Mouse (Mus musculus) lung, postnatal 0 days (tissue): ENCODE measurements at regions not wholly inside any gene's neighbourhood (a gene's known extent, or its start where the extent isn't known, plus 50 kb on each side); places are given as distances from the start of the nearest gene placed in this dataset.
A peak's percentile ranks its signal among the peaks of the same experiment; 100 is the strongest.

Experiments used
- CTCF ChIP-seq: IDR thresholded peaks from 2 replicates; pipeline ENCODE4 v1.5.1; 2016; ENCODE audit warnings: antibody characterized with exemption, mild to moderate bottlenecking
- EP300 ChIP-seq: IDR thresholded peaks from 2 replicates; pipeline ENCODE4 v1.6.1; 2016; ENCODE audit warnings: antibody characterized with exemption, mild to moderate bottlenecking, control low read depth

DNA sequence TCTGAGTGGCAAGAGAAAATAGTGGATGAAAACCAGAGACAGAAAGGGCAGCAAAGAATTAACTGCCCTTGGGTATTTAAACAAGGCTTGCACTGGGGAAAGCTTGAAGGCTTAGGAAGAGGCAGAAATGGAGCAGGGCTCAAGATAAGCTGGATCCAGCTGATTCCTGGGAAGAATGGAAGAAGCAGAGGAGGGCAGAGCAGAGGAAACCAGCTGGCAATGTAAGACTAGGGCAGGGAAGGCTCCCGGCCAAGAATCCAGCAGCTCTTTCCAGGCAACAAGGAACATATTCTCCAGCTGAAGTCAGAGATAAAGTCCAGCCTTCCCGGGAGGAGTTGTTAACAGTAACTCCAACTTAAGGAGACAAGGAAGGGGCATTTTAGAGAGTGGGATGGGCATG, 147.7 kb upstream of the Slc24a5 start:
- TF ChIP-seq CTCF: no peak
- TF ChIP-seq EP300: 0 out of 2 replicates have a peak, but pooled peaks have one; percentile 8
